Mouse (Mus musculus) MEL (cell line): ENCODE results near the gene AI837181. TPM values are rescaled to one million over a fixed set of nuclear protein-coding genes. Genes with fewer than 3 reads are reported as not detected.

Source experiments
- DNase-seq: peaks from one replicate; pipeline ENCODE4 v3.0.0; 2011; ENCODE audit warnings: low read depth, low spot score
- H3K27ac ChIP-seq: 2 replicates; pipeline ENCODE4 v1.5.1; 2012; ENCODE audit warnings: low read depth, mild to moderate bottlenecking, control low read depth, low read length, moderate library complexity; ENCODE audit not compliant: control insufficient read depth
- H3K27me3 ChIP-seq, 2 experiments: fragments of 150-350 bp in 1 of 2; sonication (generic) in 1 of 2; 2 replicates each; pipeline ENCODE4 v1.6.1; 2012; ENCODE audit warnings: low read length in 2 of 2, mild to moderate bottlenecking in 2 of 2, improper control_type of control experiment in 1 of 2, moderate library complexity in 1 of 2; ENCODE audit not compliant: insufficient read depth in 2 of 2, control insufficient read depth in 1 of 2
- H3K36me3 ChIP-seq, 2 experiments: 2 replicates each; pipeline ENCODE4 v1.6.1; 2012 to 2014; ENCODE audit warnings: low read length in 2 of 2, improper control_type of control experiment in 1 of 2, inconsistent platforms in 1 of 2, mild to moderate bottlenecking in 1 of 2; ENCODE audit not compliant: insufficient read depth in 2 of 2, control insufficient read depth in 1 of 2
- H3K4me1 ChIP-seq, 2 experiments: fragments of 150-350 bp in 1 of 2; sonication (generic) in 1 of 2; 2 replicates each; pipeline ENCODE4 v1.6.1; 2012; ENCODE audit warnings: low read length in 2 of 2, improper control_type of control experiment in 1 of 2, mild to moderate bottlenecking in 1 of 2; ENCODE audit not compliant: insufficient read depth in 2 of 2, control insufficient read depth in 1 of 2
- H3K4me3 ChIP-seq, 2 experiments: fragments of 150-350 bp in 1 of 2; sonication (generic) in 1 of 2; 2 replicates each; pipeline ENCODE4 v1.5.1; 2012; ENCODE audit warnings: low read depth in 2 of 2, low read length in 2 of 2, mild to moderate bottlenecking in 2 of 2, moderate library complexity in 2 of 2, control low read depth in 1 of 2, improper control_type of control experiment in 1 of 2; ENCODE audit not compliant: control insufficient read depth in 1 of 2, insufficient read depth in 1 of 2
- H3K79me2 ChIP-seq: 2 replicates; pipeline ENCODE4 v1.6.1; 2012; ENCODE audit warnings: mild to moderate bottlenecking, low read length, moderate library complexity; ENCODE audit not compliant: control insufficient read depth, poor library complexity, insufficient read depth
- H3K9ac ChIP-seq: 2 replicates; pipeline ENCODE4 v1.6.1; 2012; ENCODE audit warnings: low read depth, mild to moderate bottlenecking, control low read depth, low read length, moderate library complexity; ENCODE audit not compliant: control insufficient read depth, poor library complexity, severe bottlenecking
- H3K9me3 ChIP-seq: fragments of 150-350 bp; sonication (generic); replicated peaks from 2 replicates; pipeline ENCODE4 v1.6.1; 2012; ENCODE audit warnings: mild to moderate bottlenecking, low read length, improper control_type of control experiment, moderate library complexity; ENCODE audit not compliant: insufficient read depth
- CTCF ChIP-seq, 3 experiments: IDR thresholded peaks in 2 of 3; conservative IDR thresholded peaks in 1 of 3; 2 replicates each; pipeline ENCODE4 v1.5.1; 2011 to 2012; ENCODE audit warnings: low read length in 3 of 3, low read depth in 2 of 3, mild to moderate bottlenecking in 2 of 3, improper control_type of control experiment in 1 of 3, inconsistent platforms in 1 of 3, mixed read lengths in 1 of 3, moderate library complexity in 1 of 3; ENCODE audit not compliant: control insufficient read depth in 1 of 3, insufficient read depth in 1 of 3, poor library complexity in 1 of 3, severe bottlenecking in 1 of 3
- HCFC1 ChIP-seq: IDR thresholded peaks from 2 replicates; pipeline ENCODE4 v1.6.1; 2012; ENCODE audit warnings: low read depth, mild to moderate bottlenecking, inconsistent platforms, low read length, improper control_type of control experiment, moderate library complexity
- MXI1 ChIP-seq: IDR thresholded peaks from 2 replicates; pipeline ENCODE4 v1.6.1; 2011; ENCODE audit warnings: mild to moderate bottlenecking, low read depth, low read length, improper control_type of control experiment
- POLR2AphosphoS5 ChIP-seq: IDR thresholded peaks from 2 replicates; pipeline ENCODE4 v1.6.1; 2012; ENCODE audit warnings: low read depth, borderline replicate concordance, mild to moderate bottlenecking, inconsistent platforms, low read length, moderate library complexity, mixed read lengths
- RAD21 ChIP-seq: IDR thresholded peaks from 2 replicates; pipeline ENCODE4 v1.6.1; 2011; ENCODE audit warnings: mild to moderate bottlenecking, low read depth, low read length, improper control_type of control experiment
- SMC3 ChIP-seq: IDR thresholded peaks from 2 replicates; pipeline ENCODE4 v1.6.1; 2011; ENCODE audit warnings: low read depth, low read length, improper control_type of control experiment
- TAL1 ChIP-seq: IDR thresholded peaks from 2 replicates; pipeline ENCODE4 v1.6.1; 2012; ENCODE audit warnings: mild to moderate bottlenecking, inconsistent platforms, low read length, moderate library complexity, mixed read lengths
- TCF12 ChIP-seq: IDR thresholded peaks from 2 replicates; pipeline ENCODE4 v1.6.1; 2014; ENCODE audit warnings: low read depth, mild to moderate bottlenecking, inconsistent platforms, low read length, improper control_type of control experiment, moderate library complexity
- USF1 ChIP-seq: IDR thresholded peaks from 2 replicates; pipeline ENCODE4 v1.6.1; 2014; ENCODE audit warnings: low read depth, mild to moderate bottlenecking, inconsistent platforms, low read length, improper control_type of control experiment, moderate library complexity
- USF2 ChIP-seq, 2 experiments: IDR thresholded peaks; 2 replicates each; pipeline ENCODE4 v1.6.1; 2011 to 2012; ENCODE audit warnings: improper control_type of control experiment in 2 of 2, low read length in 2 of 2, borderline replicate concordance in 1 of 2, inconsistent platforms in 1 of 2, low read depth in 1 of 2, mild to moderate bottlenecking in 1 of 2; ENCODE audit not compliant: insufficient read depth in 1 of 2
- ZC3H11A ChIP-seq: IDR thresholded peaks from 2 replicates; pipeline ENCODE4 v1.6.1; 2012; ENCODE audit warnings: low read depth, mild to moderate bottlenecking, inconsistent platforms, low read length, improper control_type of control experiment
- ZKSCAN1 ChIP-seq: IDR thresholded peaks from 2 replicates; pipeline ENCODE4 v1.6.1; 2012; ENCODE audit warnings: low read depth, mild to moderate bottlenecking, inconsistent platforms, low read length, improper control_type of control experiment, moderate library complexity
- ZMIZ1 ChIP-seq: IDR thresholded peaks from 2 replicates; pipeline ENCODE4 v1.6.1; 2012; ENCODE audit warnings: low read depth, mild to moderate bottlenecking, inconsistent platforms, low read length, improper control_type of control experiment, moderate library complexity
- polyA plus RNA-seq, 2 experiments: library from polyadenylated mRNA; stranded (reverse) in 1 of 2; unstranded in 1 of 2; fragments of >175 nt in 1 of 2; fragments of >200 nt in 1 of 2; gene quantifications; 2 replicates each; pipeline versions ENCODE4 v1.2.1 to v1.2.4; 2012; ENCODE audit warnings: low replicate concordance in 2 of 2, low read depth in 1 of 2; ENCODE audit not compliant: insufficient read length in 2 of 2, insufficient read depth in 1 of 2, missing spikeins in 1 of 2
- total RNA-seq: library from RNA; depleted of rRNA; stranded (reverse); fragments of 300-350 nt; gene quantifications from 2 replicates; pipeline ENCODE4 v1.2.3, GENCODE M21; 2012

The AI837181 gene
- total and polyA plus RNA-seq, 3 experiments, result 8.9 to 41.3 TPM; not detected in 1

DNA sequence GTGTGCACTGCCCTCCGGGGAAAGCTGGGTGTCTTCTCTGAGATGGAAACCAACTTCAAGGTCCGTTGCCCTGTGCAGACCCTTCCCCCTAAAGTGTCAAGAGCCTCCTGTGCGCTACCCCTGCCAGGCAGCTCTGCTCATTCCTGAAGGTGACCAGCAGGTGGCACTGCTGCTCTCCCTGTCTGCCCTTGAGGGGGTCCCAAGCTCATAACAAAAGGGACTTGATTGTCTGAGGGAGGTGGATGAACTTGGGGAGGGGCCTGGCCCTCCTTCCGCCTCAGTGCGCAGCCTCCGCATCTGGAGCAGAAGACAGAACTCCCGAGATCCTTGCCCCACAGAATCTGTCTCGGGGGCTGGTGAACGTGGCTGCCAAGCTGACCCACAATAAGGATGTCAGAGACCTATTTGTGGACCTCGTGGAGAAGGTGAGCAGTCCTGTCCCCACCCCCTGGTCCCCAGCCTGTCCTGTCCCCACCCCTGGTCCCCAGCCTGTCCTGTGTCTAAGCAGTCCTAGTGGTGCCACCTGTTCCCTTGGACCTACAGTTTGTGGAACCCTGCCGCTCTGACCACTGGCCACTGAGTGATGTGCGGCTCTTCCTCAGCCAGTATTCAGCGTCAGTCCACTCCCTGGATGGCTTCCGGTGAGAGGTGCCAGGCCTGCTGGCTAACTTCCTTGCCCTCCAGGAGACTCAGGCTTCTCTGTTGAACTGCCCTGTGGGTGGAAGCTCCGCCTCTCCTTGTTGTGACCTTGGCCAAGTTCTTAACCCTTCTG, 39.0 kb downstream of the AI837181 start:
- Histone ChIP-seq H3K79me2 (peaks cover 4% of the 10 kb centered on the region), H3K4me1 (peaks cover 0 to 19% of the 10 kb centered on the region in 2 experiments; a peak in 3 of 4 replicates), H3K27me3 (no peaks in the 10 kb centered on the region), H3K27ac (no peak overlapping the region), H3K36me3 (no peaks in the 10 kb centered on the region; a peak in 2 of 4 replicates), H3K4me3 (no peak overlapping the region), H3K9me3 (no peaks in the 10 kb centered on the region), H3K9ac (no peak overlapping the region)
- peak; percentile 62 for DNase-seq
- peak; percentile 77 to 93 (median 90) for TF ChIP-seq CTCF (IDR thresholded peaks at IDR 0.05 in 2 of 3, conservative IDR thresholded peaks at IDR 0.05 in 1 of 3; ENCODE audit: control insufficient read depth in 1 of 3, insufficient read depth in 1 of 3, low read depth in 2 of 3, low read length in 3 of 3, poor library complexity in 1 of 3, severe bottlenecking in 1 of 3)
- TF ChIP-seq USF1, result no peak
- peak; percentile 49 for TF ChIP-seq RAD21
- TF ChIP-seq ZKSCAN1, result no peak
- TF ChIP-seq MXI1, result no peak
- peak; percentile 52 for TF ChIP-seq SMC3
- TF ChIP-seq POLR2AphosphoS5, result no peak

DNA sequence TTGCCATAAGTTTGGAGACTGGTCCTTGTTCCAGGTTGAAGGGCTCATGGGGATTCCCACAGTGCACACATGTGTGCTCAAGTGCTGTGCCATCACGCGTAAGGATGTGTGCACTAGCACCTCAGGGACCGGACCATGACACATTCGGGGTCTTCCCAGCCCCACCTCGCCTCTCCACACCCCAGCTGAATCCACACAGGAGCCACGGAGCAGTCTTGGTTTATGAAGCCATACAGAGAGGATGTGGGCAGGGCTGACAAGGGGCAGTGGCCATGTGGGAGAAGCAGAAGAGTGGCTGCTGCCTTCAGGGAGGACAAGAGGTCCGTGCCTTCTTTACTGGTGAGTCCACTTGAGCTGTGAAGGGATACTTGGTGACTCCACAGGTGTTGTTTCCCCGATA, 40.1 kb downstream of the AI837181 start:
- no peak for DNase-seq
- Histone ChIP-seq H3K27ac (no peak overlapping the region), H3K9ac (no peak overlapping the region), H3K27me3 (no peaks in the 10 kb centered on the region), H3K4me3 (no peak overlapping the region), H3K79me2 (peaks cover 4% of the 10 kb centered on the region), H3K36me3 (no peaks in the 10 kb centered on the region; a peak in 1 of 4 replicates), H3K9me3 (no peaks in the 10 kb centered on the region), H3K4me1 (peaks cover 0 to 15% of the 10 kb centered on the region in 2 experiments; a peak in 3 of 4 replicates)
- TF ChIP-seq MXI1, result no peak
- TF ChIP-seq SMC3, result no peak
- TF ChIP-seq HCFC1, result no peak
- TF ChIP-seq USF2 (IDR thresholded peaks at IDR 0.05; ENCODE audit: borderline replicate concordance in 1 of 2, insufficient read depth in 1 of 2, low read depth in 1 of 2, low read length in 2 of 2), result no peak
- TF ChIP-seq TAL1, result no peak
- no peak for TF ChIP-seq TCF12
- TF ChIP-seq USF1, result no peak
- TF ChIP-seq ZC3H11A, result no peak
- no peak for TF ChIP-seq ZMIZ1
